Mouse (Mus musculus) heart, postnatal 14 days (tissue): ENCODE measurements around the gene Ppard. TPM values are rescaled to one million over a fixed set of nuclear protein-coding genes. Genes with fewer than 3 reads are reported as not detected.
"Not testable (repeated sequence)": the region's sequence is repeated elsewhere in the genome, so short reads cannot be mapped to it uniquely, and the experiment has no call there.

Experiments
- DNase-seq, 2 experiments: peaks; one replicate each; pipeline ENCODE4 v3.0.0; 2021 to 2022
- intact Hi-C: fragments of 180-260 bp; cut with DNase I; formaldehyde crosslinking; loops from one replicate; pipeline ENCODE4 v1.15.1; 2025
- total RNA-seq, 2 experiments: library from RNA; stranded (reverse); gene quantifications; 2 replicates each; pipeline ENCODE4 v1.2.3; 2021

Ppard gene
- total RNA-seq, 2 experiments from 2014 or later = 37.7 to 39.4 TPM

- no peak for DNase-seq
- intact Hi-C loops = loop anchor here (5.0 to 10.0 kb wide), 2 partner anchors 98 to 220 kb away; partner anchors contain the start of genes Def6 and Tcp11
Observed at GRCm38 (mm10) chr17:28305172-28305571, 72.7 kb downstream of the Ppard start.

GRCm38 (mm10) chr17:28308297-28309195 is 76.0 kb downstream of the Ppard start:
- intact Hi-C loops = loop anchor here (1.0 to 10.0 kb wide), 4 partner anchors 78 to 224 kb away; partner anchors contain the start of genes Def6 and Tcp11
- peak; percentile 89 to 96 for DNase-seq

DNA sequence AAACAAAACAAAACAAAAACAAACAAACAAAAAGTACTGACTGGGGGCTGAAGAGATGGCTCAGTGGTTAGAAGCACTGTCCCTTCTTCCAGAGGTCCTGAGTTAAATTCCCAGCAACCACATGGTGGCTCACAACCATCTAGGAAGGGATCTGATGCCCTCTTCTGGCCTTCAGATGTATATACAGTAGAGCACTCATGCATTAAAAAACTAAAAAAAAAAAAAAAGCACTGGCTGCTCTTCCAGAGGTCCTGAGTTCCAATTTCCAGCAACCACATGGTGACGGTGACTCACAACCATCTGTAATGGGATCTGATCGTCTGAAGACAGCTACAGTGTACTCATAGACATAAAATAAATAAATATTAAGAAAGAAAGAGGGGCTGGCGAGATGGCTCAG is 78.3 kb downstream of the Ppard start:
- intact Hi-C loops = no loop called here
- no peak for DNase-seq

- intact Hi-C loops = no loop called here
- no peak for DNase-seq
Observed at GRCm38 (mm10) chr17:28311366-28312132, 79.0 kb downstream of the Ppard start.

GRCm38 (mm10) chr17:28312232-28313211 is 80.0 kb downstream of the Ppard start:
- peak in 1 of 2 experiments; percentile 46 for DNase-seq
- intact Hi-C loops = no loop called here

- DNase-seq = peak; percentile 94
- intact Hi-C loops = no loop called here
Observed at GRCm38 (mm10) chr17:28313212-28313879, 80.8 kb downstream of the Ppard start, which contains the start of gene Fance. Fance (plus strand) TSS chr17:28313519.

GRCm38 (mm10) chr17:28313880-28314225 is 81.4 kb downstream of the Ppard start:
- DNase-seq = no peak
- intact Hi-C loops = no loop called here

DNA sequence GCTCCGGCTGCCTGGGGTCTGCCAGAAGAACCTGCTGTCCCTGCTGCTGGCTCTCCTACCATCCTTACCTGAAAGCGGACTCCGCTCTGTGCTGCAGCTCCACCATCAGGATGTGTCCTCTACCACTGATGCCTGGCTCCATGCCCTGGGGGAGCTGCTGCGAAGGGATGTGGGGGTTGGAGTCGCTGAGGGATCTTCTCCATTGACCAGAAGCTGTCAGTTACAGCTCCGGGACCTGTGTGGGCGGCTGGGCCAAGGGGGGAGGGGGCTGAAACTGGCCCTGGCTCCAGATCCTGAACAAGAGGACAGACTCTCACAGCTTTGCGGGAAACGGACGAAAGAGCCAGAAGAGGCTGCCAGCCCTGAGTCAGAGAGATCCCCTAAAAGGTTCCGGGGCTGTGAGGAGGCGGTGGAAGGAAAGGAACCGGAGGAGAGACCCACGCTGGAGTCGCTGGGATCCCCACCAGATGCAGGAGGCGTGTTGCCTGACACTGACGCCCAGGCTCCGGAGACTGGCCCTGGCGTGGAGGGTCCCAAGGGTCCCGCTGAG is 83.2 kb downstream of the Ppard start:
- intact Hi-C loops = no loop called here
- DNase-seq = no peak

DNA sequence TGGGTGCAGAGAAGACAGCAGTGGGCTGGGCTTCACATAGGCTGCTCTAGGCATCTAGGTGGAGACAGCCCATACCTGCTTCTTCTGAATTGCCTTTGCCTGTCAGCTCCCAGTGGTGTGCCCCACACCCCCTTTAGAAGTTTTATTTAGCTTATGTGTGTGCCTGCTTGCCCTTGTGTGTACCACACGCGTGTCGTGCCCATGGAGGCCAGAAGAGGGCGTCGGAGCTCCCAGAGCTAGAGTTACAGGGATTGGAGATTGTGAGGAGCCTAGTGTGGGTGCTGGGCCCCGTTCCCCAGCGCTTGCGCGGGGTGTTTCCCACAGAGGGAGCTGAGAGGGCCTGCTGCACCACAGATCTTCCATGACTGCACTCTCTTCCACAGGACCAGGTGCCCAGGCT is 84.0 kb downstream of the Ppard start:
- intact Hi-C loops = no loop called here
- no peak for DNase-seq

GRCm38 (mm10) chr17:28317091-28317490 is 84.6 kb downstream of the Ppard start:
- no peak for DNase-seq
- intact Hi-C loops = no loop called here

DNA sequence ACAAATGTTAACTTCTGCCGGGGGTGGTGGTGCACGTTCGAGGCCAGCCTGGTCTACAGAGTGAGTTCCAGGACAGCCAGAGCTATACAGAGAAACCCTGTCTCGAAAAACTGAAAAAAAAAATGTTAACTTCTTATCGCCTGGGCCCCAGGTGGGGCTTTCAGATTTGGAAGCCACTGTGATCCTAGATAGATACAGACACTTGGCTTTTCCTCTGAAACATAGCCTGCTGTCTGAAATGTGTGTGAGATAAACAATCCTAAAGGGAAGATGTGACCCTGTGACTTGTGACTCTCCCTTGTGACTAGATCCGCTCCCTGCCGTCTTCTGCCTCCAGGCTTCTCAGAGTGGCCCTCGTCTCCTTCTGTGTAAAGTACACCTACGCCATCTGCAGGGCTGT is 85.2 kb downstream of the Ppard start:
- intact Hi-C loops = no loop called here
- DNase-seq = no peak

GRCm38 (mm10) chr17:28321700-28322099 is 89.2 kb downstream of the Ppard start:
- intact Hi-C loops = no loop called here
- no peak for DNase-seq

- intact Hi-C loops = no loop called here
- DNase-seq = no peak
Observed at GRCm38 (mm10) chr17:28323786-28324185, 91.3 kb downstream of the Ppard start.

DNA sequence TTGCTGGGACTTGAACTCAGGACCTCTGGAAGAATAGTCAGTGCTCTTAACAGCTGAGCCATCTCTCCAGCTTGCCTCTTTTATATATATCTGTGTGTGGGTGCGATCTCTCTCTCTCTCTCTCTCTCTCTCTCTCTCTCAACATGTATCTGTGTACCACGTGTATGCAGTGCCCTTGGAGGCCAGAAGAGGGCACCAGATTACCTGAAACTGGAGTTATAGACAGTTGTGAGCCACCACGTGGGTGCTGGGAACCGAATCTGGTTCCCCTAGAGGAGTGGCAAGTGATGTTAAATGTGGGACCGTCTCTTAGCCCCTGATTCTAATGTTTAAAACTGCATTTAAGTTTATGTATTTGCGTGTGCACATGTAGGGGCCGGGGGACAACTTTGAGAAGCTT is 91.9 kb downstream of the Ppard start:
- intact Hi-C loops, DNase-seq: not testable (repeated sequence)

GRCm38 (mm10) chr17:28325751-28326150 is 93.3 kb downstream of the Ppard start:
- intact Hi-C loops = loop anchor here (5.0 kb wide), 1 partner anchor 197 kb away; no protein-coding TSS in a partner anchor
- no peak for DNase-seq

DNA sequence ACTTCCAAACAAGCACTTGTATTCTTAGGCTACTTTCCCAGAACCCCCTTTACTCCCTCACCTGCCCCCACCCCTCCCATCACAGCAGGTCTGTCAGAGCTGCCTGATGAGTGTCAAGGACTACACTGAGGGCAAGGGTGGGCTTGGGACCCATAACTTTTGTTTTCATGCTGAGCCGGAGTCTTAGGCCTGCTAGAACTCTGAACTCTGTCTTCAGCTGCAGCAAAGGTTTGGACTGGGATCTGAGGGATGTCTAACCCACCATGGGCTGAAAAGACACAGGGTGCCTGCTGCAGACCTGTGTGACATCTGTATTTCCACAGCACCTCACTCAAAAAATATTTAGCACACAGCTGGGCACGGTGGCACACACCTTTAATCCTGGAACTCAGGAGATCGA is 94.5 kb downstream of the Ppard start:
- intact Hi-C loops = loop anchor here (5.0 kb wide), 1 partner anchor 195 kb away; no protein-coding TSS in a partner anchor
- no peak for DNase-seq

DNA sequence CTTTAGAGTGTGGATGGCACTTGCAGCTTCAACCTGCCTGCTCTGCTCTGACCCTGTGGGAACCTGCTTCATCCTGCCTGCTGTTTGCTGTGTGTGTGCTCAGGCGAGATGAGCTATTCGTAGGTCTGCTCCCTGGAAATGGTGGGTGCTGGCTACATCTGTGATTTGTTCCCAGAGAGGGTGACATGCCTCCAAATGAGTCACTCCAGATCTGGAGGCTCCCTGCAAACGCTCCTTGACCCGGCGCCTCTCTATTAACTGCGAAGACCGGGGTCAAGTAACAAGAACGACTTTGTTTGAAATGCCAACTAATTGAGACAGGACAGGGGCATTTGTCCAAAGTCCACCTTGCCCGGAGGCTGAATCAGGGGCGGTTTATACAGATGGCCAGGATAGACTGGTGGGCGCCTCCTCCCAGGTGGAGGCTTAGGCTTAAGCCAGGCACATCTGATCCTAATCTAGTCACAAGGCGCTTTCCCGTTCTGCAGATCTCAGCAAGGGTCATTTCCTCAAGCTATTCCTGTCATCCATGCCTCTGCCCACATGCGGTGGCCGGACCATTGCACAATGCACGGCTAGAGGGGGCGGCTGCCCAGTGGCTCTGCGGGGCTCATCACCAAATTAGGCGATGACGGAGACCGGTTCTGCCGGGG is 95.3 kb downstream of the Ppard start:
- DNase-seq = no peak
- intact Hi-C loops = loop anchor here (2.0 to 5.0 kb wide), 2 partner anchors 41 to 195 kb away; no protein-coding TSS in a partner anchor

GRCm38 (mm10) chr17:28328366-28328928 is 95.9 kb downstream of the Ppard start, which contains the start of gene Rpl10a:
Rpl10a (plus strand) TSS chr17:28328471.
- peak; percentile 99 for DNase-seq
- intact Hi-C loops = loop anchor here (2.0 to 5.0 kb wide), 2 partner anchors 40 to 194 kb away; no protein-coding TSS in a partner anchor
